Mouse (Mus musculus): ENCODE data around the gene Lrrc75b.

DNA sequence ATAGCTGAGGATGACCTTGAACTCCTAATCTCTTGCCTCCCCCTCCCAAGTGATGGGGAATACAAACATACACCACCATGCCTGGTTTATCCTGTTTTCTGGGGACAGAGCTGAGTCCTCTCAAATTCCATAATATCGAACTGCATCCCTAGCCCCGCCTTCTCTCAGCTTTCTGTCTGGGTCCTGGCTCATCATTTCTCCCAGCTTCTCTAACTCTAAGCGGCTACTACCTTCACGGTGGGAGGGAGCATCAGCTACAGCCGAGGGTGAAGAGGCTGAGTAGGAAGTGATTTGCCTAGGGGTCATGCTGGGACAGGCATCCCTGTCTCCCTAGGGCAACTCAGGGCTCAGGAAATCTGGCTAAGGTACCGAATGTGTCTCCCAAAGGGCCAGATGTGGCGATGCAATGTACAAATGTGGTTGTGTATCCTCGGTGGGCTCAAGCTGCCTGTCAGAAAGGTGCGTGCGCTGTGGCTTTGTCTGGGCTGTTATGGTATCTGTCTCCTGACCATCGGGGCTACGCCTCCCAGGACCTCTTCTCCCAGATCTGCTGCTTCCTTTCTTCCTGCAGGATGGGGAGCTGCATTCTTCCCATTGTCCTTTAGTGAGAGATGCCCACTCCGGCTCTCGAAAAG lies 972 bp downstream of the Lrrc75b start:
- TF ChIP-seq CTCF (IDR thresholded peaks at IDR 0.05; ENCODE audit: extremely low read depth, insufficient read depth, insufficient read length, insufficient replicate concordance) (no peak), POLR2A (IDR thresholded peaks at IDR 0.05; ENCODE audit: low read depth, low read length) (no peak)

All from spleen, adult 2 months (tissue).